Mouse (Mus musculus) lung, adult 18-20 months (tissue): ENCODE results near the gene Mterf1b.
"Not testable (repeated sequence)": the region's sequence is repeated elsewhere in the genome, so short reads cannot be mapped to it uniquely, and the experiment has no call there.

Experiments
- DNase-seq, 2 experiments: peaks; one replicate each; pipeline ENCODE4 v3.0.0; 2022; ENCODE audit warnings: mixed read lengths in 2 of 2

Mterf1b gene

GRCm38 (mm10) chr5:4191671-4192480, at the start of gene Mterf1b:
Mterf1b (plus strand) TSS chr5:4192367.
- not testable (repeated sequence) for DNase-seq

- DNase-seq = not testable (repeated sequence)
These were observed 32.6 kb upstream of the Mterf1b start for GRCm38 (mm10) chr5:4159418-4160071.

- DNase-seq = no peak
These were observed 30.6 kb upstream of the Mterf1b start for GRCm38 (mm10) chr5:4161554-4161953.

GRCm38 (mm10) chr5:4162461-4162860, 29.7 kb upstream of the Mterf1b start:
- no peak for DNase-seq

- not testable (repeated sequence) for DNase-seq
These were observed 24.2 kb upstream of the Mterf1b start for GRCm38 (mm10) chr5:4167813-4168529.

- not testable (repeated sequence) for DNase-seq
These were observed 23.6 kb upstream of the Mterf1b start for GRCm38 (mm10) chr5:4168530-4168926.

- not testable (repeated sequence) for DNase-seq
These were observed 15.7 kb upstream of the Mterf1b start for GRCm38 (mm10) chr5:4176421-4176820.

- DNase-seq = no peak
These were observed 12.8 kb upstream of the Mterf1b start for GRCm38 (mm10) chr5:4179364-4179763.

- DNase-seq = no peak
These were observed 5.4 kb upstream of the Mterf1b start for GRCm38 (mm10) chr5:4186815-4187214.

- not testable (repeated sequence) for DNase-seq
These were observed 497 bp downstream of the Mterf1b start for GRCm38 (mm10) chr5:4192481-4193246.

GRCm38 (mm10) chr5:4193247-4193628, 1.1 kb downstream of the Mterf1b start:
- no peak for DNase-seq

- no peak for DNase-seq
These were observed 2.0 kb downstream of the Mterf1b start for GRCm38 (mm10) chr5:4194166-4194565.

GRCm38 (mm10) chr5:4195086-4195485, 2.9 kb downstream of the Mterf1b start:
- no peak for DNase-seq

GRCm38 (mm10) chr5:4201368-4201767, 9.2 kb downstream of the Mterf1b start:
- no peak for DNase-seq

- not testable (repeated sequence) for DNase-seq
These were observed 10.2 kb downstream of the Mterf1b start for GRCm38 (mm10) chr5:4202276-4202810.

GRCm38 (mm10) chr5:4210082-4210481, 17.9 kb downstream of the Mterf1b start:
- not testable (repeated sequence) for DNase-seq

GRCm38 (mm10) chr5:4221309-4221708, 29.1 kb downstream of the Mterf1b start:
- DNase-seq = no peak

GRCm38 (mm10) chr5:4221981-4222623, 29.9 kb downstream of the Mterf1b start:
- DNase-seq = no peak

GRCm38 (mm10) chr5:4232163-4232562, 40.0 kb downstream of the Mterf1b start:
- no peak for DNase-seq

- no peak for DNase-seq
These were observed 42.3 kb downstream of the Mterf1b start for GRCm38 (mm10) chr5:4234505-4234904.

GRCm38 (mm10) chr5:4240120-4240519, 48.0 kb downstream of the Mterf1b start:
- DNase-seq = no peak

- DNase-seq = no peak
These were observed 52.8 kb downstream of the Mterf1b start for GRCm38 (mm10) chr5:4245004-4245403.
